Mouse (Mus musculus) thymus, postnatal 36 days (tissue): ENCODE measurements around the gene Nfatc2ip.
A peak's percentile ranks its signal among the peaks of the same experiment; 100 is the strongest.
"Not testable (repeated sequence)": the region's sequence is repeated elsewhere in the genome, so short reads cannot be mapped to it uniquely, and the experiment has no call there.

ENCODE experiments used
- DNase-seq, 2 experiments: peaks; one replicate each; pipeline ENCODE4 v3.0.0; 2022; ENCODE audit warnings: mixed read lengths in 2 of 2

Gene Nfatc2ip

GRCm38 (mm10) chr7:126402518-126402917 is 6.0 kb upstream of the Nfatc2ip start:
- DNase-seq, result not testable (repeated sequence)

DNA sequence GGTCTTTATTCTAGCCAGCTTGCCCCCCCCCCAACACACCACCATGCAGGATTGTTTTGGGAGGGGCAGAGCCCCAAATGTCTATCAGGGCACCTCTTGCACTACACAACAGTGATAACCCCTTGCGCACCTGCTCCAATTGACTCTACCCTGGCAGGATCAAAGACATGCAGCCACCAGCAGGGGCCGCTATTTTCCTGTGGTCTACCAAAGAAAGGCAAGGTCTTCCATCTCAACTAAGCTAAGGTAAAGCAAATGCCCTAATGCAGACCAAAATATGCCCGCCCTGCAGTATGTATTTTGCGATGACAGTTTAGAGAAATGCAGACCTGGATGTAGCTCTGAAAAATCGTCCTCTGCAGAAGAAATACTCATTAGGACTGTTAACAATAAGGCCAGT is 3.0 kb upstream of the Nfatc2ip start:
- DNase-seq, result peak; percentile 87 to 89

- no peak for DNase-seq
These were observed 1.3 kb upstream of the Nfatc2ip start for GRCm38 (mm10) chr7:126397822-126398221.

DNA sequence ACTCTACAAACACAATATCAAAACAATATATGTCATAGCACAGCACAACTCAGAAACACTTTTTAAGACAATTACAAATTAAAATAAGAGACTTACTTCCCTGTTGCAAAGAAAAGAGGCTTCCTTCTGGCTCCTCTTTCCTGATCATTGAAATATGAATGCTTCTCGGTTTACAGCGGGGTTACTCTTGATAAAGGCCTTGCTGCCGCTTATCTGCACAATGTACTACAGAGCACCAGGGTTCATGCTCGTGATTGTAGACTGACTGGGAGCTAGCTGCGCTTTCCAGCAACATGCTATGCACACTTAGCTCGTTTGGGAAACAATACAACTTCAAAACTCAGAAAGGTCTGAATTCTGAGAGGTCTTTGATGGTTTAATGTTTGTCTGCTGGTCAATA is 684 bp upstream of the Nfatc2ip start:
- DNase-seq, result no peak

GRCm38 (mm10) chr7:126392086-126392884 is 4.3 kb downstream of the Nfatc2ip start:
- not testable (repeated sequence) for DNase-seq

DNA sequence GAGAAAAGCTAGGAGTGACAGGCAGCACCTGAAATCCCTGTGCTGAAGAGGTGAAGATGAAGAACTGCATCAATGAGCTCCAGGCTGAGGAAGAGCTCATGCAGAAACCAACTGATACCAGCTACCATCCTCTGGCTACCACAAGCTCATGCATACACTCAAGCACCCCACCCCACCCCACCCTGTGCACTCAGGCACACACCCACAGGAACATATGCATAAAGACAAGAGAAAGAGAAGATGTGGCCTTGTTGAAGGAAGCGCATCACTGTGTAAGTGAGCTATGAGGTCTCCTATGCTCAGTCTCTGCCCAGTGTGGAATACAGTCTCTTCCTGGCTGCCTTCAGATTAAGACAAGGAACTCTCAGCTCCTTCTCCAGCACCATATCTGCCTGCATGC is 8.4 kb downstream of the Nfatc2ip start:
- no peak for DNase-seq

- no peak for DNase-seq
These were observed 13.0 kb downstream of the Nfatc2ip start for GRCm38 (mm10) chr7:126383565-126383964.

- DNase-seq, result peak; percentile 93 to 95
These were observed 19.0 kb downstream of the Nfatc2ip start, which contains the start of gene Spns1 for GRCm38 (mm10) chr7:126377278-126378158. Gene Spns1 (minus strand): TSS chr7:126377450.

DNA sequence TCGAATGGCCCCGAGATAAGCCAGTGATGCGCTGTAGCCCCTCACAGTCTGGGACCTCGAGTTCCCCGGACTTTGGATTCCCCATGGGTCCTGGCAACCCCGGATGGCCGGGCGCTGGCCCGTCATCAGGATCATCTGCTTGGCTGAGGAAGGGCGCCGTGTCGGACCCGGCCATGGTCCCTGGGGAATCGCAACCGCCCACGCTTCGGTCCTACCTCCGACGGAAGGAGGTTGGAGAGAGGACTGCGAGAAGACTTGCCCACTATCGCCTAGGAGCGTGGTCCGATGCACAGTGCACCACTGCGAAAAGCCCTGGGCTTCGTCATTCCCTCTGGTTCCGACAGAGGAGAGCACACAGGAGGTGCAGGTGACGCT is 19.6 kb downstream of the Nfatc2ip start:
- DNase-seq, result peak in 1 of 2 experiments; percentile 63

DNA sequence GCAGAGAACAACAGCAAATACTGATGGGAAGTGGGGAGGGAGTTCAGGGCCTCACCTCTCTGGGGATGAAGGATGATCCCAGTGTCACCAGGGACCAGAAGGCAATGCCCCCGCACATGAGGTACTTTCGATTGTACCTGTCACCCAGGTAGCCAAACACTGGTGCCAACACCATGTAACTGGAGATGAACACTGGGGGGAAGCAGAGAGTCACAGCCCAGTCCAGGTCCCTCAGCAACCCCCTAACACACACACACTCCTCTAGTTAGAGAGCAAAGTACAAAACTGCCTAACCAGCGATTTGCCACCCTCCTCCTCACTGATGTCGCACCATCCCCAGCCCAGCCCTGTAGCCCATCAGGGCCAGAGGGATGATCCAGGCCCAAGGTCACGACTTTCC is 21.5 kb downstream of the Nfatc2ip start:
- peak in 1 of 2 experiments; percentile 37 for DNase-seq

DNA sequence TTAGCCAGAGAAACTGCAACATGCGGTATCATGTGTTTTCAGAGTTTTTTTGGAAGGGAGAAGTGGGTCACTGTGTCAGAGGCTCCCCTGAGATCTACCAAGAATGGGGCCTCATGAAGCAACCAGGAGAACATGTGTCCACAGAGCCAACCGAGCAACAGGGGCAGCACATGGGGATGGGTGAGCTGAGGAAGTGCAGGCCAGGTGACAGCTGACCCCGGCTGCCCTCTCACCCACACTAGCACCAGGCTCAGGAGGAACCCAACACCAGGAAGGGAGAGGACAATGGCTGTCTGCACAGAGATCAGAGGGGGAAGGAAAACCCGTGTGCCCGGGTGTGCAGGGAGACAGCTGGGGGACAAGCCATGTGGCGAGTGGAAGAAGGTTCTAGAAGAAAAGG is 22.0 kb downstream of the Nfatc2ip start:
- no peak for DNase-seq

- no peak for DNase-seq
These were observed 23.5 kb downstream of the Nfatc2ip start for GRCm38 (mm10) chr7:126373007-126373406.

DNA sequence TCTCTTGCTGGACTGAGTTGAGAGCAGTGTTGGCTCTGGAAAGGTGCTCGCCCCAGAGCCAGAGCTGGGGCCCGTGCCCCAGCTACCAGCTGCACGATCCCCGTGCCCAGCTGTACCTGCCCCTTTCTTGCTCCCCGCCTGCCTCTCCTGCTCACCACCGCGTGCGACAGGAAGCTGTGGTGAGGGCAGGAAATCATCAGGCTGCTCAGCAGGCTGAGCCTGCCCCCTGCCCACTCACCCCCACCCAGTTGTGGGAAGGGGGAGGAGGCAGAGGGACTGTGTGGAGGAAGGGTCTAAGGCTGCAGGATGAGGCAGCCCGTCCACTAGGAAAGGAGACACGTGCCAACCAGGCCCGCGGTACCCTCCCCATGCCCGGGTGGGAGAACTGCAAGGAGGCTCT is 27.1 kb downstream of the Nfatc2ip start, which contains the start of gene Lat:
Gene Lat (minus strand): TSS at position 178 of the 400 bp plus-strand sequence.
- DNase-seq, result peak; percentile 92 to 97

DNA sequence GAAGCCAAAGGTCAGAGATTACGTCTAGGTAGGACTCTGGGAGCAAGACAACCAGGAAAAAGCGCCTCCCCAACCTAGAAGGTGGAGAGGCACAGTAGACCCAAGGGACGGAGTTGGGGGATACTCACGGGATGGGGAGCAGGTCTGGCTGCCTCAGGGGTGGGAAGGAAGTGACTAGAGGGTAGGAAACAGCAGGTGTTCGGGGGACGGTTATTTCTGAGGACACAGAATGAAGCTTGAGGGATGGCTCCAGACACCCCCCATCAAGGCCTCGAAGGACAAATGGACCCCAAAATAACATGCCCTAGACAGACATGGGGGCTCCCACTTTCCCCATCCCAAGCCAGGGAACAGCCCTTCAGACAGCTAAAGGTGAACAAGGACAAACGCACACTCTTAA is 28.2 kb downstream of the Nfatc2ip start:
- DNase-seq, result peak; percentile 53 to 63

DNA sequence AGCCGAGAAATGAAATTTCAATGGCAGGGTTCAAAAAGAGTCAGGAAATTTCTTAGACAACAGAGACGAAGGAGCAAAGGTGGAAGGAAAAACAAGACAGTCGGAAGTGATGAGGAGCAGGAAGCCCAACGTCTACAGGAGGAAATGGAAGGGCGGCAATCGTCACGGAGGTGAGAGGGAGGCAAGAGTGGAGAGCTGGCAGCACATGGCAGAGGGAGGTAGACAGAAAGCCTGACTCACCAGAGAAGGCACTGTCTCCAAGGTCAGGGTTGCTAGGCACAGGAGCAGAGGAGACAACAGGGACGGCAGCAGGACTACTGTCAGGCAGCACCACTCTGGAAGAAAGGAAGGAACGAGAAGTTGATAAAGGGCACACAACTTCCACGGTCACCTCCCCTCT is 28.9 kb downstream of the Nfatc2ip start:
- peak; percentile 59 to 66 for DNase-seq

GRCm38 (mm10) chr7:126363038-126363437 is 33.5 kb downstream of the Nfatc2ip start:
- no peak for DNase-seq

DNA sequence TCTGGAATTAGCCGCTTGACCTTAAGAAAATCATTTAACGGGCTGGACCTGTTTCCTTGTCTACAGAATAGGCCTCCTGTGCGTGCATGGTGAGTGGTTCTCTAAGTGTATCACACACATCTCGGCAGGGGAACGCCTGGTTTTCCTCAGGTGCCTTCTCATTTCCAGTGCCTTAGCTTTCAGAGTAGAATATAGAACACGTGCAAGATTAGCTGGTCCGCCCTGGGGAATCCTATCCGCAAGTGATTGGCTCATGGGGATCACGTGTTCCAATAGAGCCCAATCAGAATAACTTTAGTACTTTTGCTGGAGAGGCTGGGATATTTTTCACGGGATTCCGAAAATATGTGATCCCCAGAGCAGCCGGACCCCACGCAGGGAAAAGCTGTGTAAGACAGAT is 37.5 kb downstream of the Nfatc2ip start:
- DNase-seq, result no peak

GRCm38 (mm10) chr7:126358413-126358812 is 38.1 kb downstream of the Nfatc2ip start:
- DNase-seq, result no peak

DNA sequence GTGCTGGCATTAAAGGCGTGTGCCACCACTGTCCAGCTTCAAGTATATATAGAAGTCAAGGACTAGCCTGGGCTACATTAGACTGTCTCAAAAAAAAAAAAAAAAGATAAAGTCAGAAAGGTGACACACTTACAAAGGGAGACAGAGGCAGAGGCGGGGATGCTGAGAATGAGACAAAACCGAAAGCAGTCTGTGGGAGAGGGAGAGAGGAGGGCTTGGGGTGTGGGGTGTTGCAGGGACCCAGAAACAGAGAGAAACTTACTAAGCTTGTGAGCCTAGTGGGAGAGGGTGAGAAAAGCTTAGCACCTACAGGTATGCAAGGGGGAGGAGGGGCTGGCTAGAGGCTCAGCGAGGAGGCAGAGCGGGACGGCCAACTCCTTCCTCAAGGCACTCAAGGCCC is 38.7 kb downstream of the Nfatc2ip start:
- DNase-seq, result no peak

DNA sequence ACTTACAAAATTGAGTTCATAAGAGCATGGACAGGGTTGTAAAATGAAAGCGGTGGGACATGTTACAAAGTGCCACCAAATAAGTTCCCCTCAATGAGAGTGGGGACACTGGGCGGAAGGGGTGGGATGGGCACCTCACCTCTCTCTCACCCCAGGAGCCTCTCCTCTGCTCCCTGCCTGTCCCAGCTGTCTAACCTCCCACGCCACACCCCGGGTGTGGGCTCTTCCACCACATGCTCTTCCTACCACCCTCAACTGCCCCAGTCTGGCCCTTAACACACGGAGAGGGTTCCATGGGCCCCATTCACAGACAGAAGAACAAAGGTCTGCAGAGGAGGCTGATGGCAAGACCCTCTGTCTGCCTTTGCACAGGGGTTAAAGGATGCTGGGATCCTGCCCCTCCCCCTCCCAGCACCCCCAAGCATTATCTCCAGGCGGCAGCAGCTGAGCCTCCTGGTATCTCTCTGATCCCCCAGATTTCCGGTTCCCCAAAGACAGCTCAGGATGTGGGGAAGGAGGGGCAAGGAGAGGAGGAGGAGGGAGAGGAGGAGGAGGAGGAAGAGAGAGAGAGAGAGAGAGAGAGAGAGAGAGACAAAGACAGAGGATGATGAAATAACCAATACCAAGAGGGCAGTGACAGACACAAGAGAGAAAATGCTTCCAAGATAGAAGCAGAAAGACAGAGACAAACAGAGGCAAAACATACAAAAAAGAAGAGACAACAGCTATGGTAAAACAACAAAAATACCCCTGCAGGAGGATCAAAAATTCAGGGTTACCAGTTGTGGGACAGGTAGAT is 39.5 kb downstream of the Nfatc2ip start:
- DNase-seq, result peak; percentile 46 to 62

GRCm38 (mm10) chr7:126355847-126356597 is 40.5 kb downstream of the Nfatc2ip start:
- DNase-seq, result peak in 1 of 2 experiments; percentile 3
